Mouse (Mus musculus) CH12.LX (cell line): ENCODE results near the gene Ptpn6.

Experiments
- CTCF ChIP-seq, 2 experiments: IDR thresholded peaks in 1 of 2; conservative IDR thresholded peaks in 1 of 2; 2 replicates each; pipeline ENCODE4 v1.5.1; 2011 to 2012; ENCODE audit warnings: low read depth in 2 of 2, low read length in 2 of 2, improper control_type of control experiment in 1 of 2, inconsistent platforms in 1 of 2, mild to moderate bottlenecking in 1 of 2, moderate library complexity in 1 of 2
- EP300 ChIP-seq: IDR thresholded peaks from 2 replicates; pipeline ENCODE4 v1.6.1; 2011; ENCODE audit warnings: low read length, improper control_type of control experiment
- MAFK ChIP-seq: IDR thresholded peaks from 2 replicates; pipeline ENCODE4 v1.6.1; 2011; ENCODE audit warnings: low read length, improper control_type of control experiment; ENCODE audit not compliant: insufficient replicate concordance
- MAX ChIP-seq: IDR thresholded peaks from 2 replicates; pipeline ENCODE4 v1.6.1; 2011; ENCODE audit warnings: low read length, improper control_type of control experiment
- MEF2A ChIP-seq: IDR thresholded peaks from 2 replicates; pipeline ENCODE4 v1.6.1; 2014; ENCODE audit warnings: low read depth, mild to moderate bottlenecking, inconsistent platforms, low read length, improper control_type of control experiment, borderline replicate concordance
- POLR2A ChIP-seq: IDR thresholded peaks from 2 replicates; pipeline ENCODE4 v1.6.1; 2011; ENCODE audit warnings: low read depth, mild to moderate bottlenecking, improper control_type of control experiment, low read length
- POLR2AphosphoS2 ChIP-seq: IDR thresholded peaks from 2 replicates; pipeline ENCODE4 v1.6.1; 2011; ENCODE audit warnings: low read depth, low read length, improper control_type of control experiment

DNA sequence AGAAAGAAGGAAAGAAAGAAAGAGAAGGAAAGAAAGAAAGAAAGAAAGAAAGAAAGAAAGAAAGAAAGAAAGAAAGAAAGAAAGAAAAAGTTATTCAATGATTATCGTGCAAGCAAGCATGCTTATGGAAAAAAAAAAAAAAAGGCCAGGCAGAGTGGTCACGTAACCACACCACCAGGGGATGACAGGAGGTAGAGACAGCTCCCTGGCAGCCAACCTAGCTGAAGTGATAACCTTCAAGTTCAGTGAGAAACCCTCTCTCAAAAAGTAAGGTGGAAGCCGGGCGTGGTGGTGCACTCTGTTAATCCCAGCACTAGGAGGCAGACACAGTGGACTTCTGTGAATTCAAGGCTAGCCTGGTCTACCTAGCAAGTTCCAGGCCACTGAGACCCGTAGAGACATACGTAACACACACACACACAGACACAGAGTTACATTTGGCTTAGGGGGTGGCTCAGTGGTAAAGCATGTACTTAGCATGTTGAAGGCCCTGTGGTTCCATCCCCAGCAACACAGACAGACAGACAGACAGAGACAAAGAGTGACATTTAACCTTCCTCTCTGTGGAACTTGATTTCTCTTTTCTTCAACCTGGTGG, 15.5 kb downstream of the Ptpn6 start:
- TF ChIP-seq MAFK, result no peak
- no peak for TF ChIP-seq POLR2A
- no peak for TF ChIP-seq MAX
- TF ChIP-seq POLR2AphosphoS2, result no peak
- TF ChIP-seq CTCF (conservative IDR thresholded peaks at IDR 0.05 in 1 of 2, IDR thresholded peaks at IDR 0.05 in 1 of 2; ENCODE audit: low read depth in 2 of 2, low read length in 2 of 2), result peak in 1 of 2 experiments; percentile 26; a peak in 1 of 4 replicates
- no peak for TF ChIP-seq EP300
- no peak for TF ChIP-seq MEF2A
